Mouse (Mus musculus) liver, adult 2 months (tissue): Measurements from ENCODE around the gene Ankrd31. TPM values are rescaled to one million over a fixed set of nuclear protein-coding genes. Genes with fewer than 3 reads are reported as not detected.

Experiments
- DNase-seq: peaks from one replicate; pipeline ENCODE4 v3.0.0-alpha.2; 2011; ENCODE audit warnings: low read depth, low spot score; ENCODE audit errors: extremely low read depth
- H3K27ac ChIP-seq: fragments of 200-500 bp; replicated peaks from 2 replicates; pipeline ENCODE4 v1.5.1; 2012; ENCODE audit warnings: low read depth, mild to moderate bottlenecking, control low read depth, inconsistent platforms, low read length; ENCODE audit not compliant: insufficient read depth
- H3K27me3 ChIP-seq: fragments of 200-500 bp; 2 replicates; pipeline ENCODE4 v1.6.1; 2012; ENCODE audit warnings: mild to moderate bottlenecking, moderate library complexity, low read length, inconsistent platforms; ENCODE audit not compliant: control insufficient read depth, insufficient read depth
- H3K36me3 ChIP-seq: fragments of 200-500 bp; 2 replicates; pipeline ENCODE4 v1.6.1; 2012; ENCODE audit warnings: low read length, inconsistent platforms; ENCODE audit not compliant: control insufficient read depth, insufficient read depth
- H3K4me1 ChIP-seq: fragments of 200-500 bp; 2 replicates; pipeline ENCODE4 v1.6.1; 2011; ENCODE audit warnings: low read length; ENCODE audit not compliant: control insufficient read depth, insufficient read depth
- H3K4me3 ChIP-seq: fragments of 200-500 bp; 2 replicates; pipeline ENCODE4 v1.5.1; 2011; ENCODE audit warnings: low read depth, mild to moderate bottlenecking, control low read depth, low read length, moderate library complexity; ENCODE audit not compliant: insufficient read depth
- H3K79me2 ChIP-seq: fragments of 200-500 bp; 2 replicates; pipeline ENCODE4 v1.6.1; 2012; ENCODE audit warnings: inconsistent platforms, mild to moderate bottlenecking, low read length, moderate library complexity; ENCODE audit not compliant: control insufficient read depth, insufficient read depth
- H3K9ac ChIP-seq: fragments of 200-500 bp; 2 replicates; pipeline ENCODE4 v1.6.1; 2012; ENCODE audit warnings: low read depth, mild to moderate bottlenecking, control low read depth, inconsistent platforms, low read length
- CTCF ChIP-seq: fragments of 200-500 bp; IDR thresholded peaks from 2 replicates; pipeline ENCODE4 v1.5.1; 2011; ENCODE audit warnings: low read depth, low read length, control low read depth
- POLR2A ChIP-seq: fragments of 200-500 bp; IDR thresholded peaks from 2 replicates; pipeline ENCODE4 v1.6.1; 2011; ENCODE audit warnings: low read length, control low read depth; ENCODE audit not compliant: insufficient read depth; ENCODE audit errors: extremely low read depth
- WGBS: fragments of 180-500 bp; shearing (Covaris S2); methylation state at CpG from one replicate; pipeline ENCODE4 v1.1.7; 2018; 5-methylcytosine and 5-hydroxymethylcytosine counted together
- polyA plus RNA-seq: library from polyadenylated mRNA; depleted of rRNA; stranded (reverse); fragments of >200 nt; gene quantifications from 2 replicates; pipeline ENCODE4 v1.2.3, GENCODE M21; 2012; rRNA removed
- total RNA-seq: library from RNA; depleted of rRNA; stranded (reverse); fragments of >200 nt; gene quantifications from 2 replicates; pipeline ENCODE4 v1.2.3, GENCODE M21; 2014; rRNA removed

Gene Ankrd31
- total RNA-seq (not detected in 2 replicates), polyA plus RNA-seq (not detected in 2 replicates)

DNA sequence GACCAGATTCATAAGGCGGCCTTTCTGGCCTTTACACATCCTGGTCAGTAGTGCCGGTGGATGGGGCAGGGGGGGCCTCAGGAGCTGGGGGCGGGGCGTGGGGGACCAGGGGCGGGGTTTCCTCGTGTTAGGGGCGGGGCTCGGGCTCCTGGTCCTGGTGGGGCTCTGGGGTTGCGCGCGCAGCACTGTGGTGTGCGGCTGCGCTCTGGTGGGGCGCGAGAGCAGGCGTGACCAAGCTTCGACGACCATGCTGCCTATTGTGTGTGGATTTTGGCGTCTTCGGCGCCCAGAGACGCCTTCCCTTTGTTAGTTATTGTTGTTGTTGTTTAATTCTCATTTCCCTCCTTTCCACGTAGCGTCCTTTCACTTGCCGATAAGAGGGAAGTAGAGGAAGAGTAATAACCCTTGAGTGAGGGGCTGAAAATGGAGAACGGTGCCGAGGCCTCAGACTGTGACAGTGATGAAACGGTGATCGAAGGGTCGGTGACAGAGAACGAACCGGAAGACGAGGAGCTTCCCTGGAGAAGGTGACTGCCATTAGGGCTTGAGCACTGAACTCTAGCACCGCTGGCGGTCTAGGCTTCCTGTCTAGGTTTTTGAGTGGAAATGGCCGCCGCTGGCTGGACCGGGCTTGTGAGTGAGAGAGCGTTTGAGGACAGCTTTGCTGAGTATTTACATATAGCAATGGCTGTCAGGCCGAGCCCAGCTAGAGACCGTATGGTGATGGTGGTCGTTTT lies at the start of gene Ankrd31:
Ankrd31 (plus strand) TSS at position 164 of the 737 bp plus-strand sequence.
- Histone ChIP-seq H3K79me2 (no peaks in the 10 kb centered on the region), H3K27ac (no peak within 1 kb of the TSS), H3K4me3 (no peak within 1 kb of the TSS), H3K4me1 (peaks cover 5% of the 10 kb centered on the region; the same call in 1 of the 2 replicates), H3K36me3 (no peaks in the 10 kb centered on the region), H3K27me3 (no peaks in the 10 kb centered on the region), H3K9ac (no peak within 1 kb of the TSS)
- no peak for DNase-seq
- TF ChIP-seq POLR2A, result no peak
- no peak for TF ChIP-seq CTCF
- WGBS, result 91% methylated on average over 42 of the region's 42 CpGs

DNA sequence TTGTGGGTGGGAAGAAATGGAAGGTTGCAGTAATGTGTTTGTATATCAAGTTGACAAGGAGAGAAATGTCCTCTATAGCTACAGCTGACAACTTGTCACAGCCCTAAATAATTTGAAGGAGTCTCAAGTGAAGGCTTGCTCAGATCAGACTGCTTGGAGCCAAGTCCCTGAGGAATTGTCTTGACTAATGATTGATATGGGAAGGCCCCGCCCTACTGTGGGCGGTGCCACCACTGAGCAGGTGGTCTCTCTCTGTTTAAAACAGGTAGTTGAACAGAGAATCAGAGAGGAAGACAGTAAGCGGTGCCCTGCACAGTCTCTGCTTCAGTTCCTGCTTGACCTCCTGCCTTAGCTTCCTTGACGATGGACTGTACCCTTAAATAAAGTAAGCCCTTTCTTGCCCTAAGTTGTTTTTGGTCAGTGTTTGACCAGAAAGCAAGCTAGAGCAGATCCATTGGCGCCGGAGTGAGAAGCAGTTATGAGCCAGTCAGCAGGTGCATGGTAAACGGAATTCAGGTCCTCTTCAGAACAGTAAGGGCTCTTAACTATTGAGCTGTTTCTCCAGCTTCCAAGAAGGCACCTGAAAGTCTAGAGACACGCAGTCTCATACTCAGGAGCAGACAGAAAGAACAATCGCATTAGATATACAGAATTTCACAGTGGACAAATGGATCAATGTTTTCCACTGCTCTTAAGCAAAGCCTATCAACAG lies 45.3 kb upstream of the Ankrd31 start:
- no peaks in the 10 kb centered on the region for H3K36me3 ChIP-seq
- H3K27ac ChIP-seq, result no peak overlapping the region
- H3K27me3 ChIP-seq, result no peaks in the 10 kb centered on the region
- H3K4me1 ChIP-seq, result no peaks in the 10 kb centered on the region
- DNase-seq, result no peak
- TF ChIP-seq CTCF, result no peak
- no peak for TF ChIP-seq POLR2A
- no peaks in the 10 kb centered on the region for H3K79me2 ChIP-seq
- no peak overlapping the region for H3K4me3 ChIP-seq
- H3K9ac ChIP-seq, result no peak overlapping the region
- WGBS, result 82% methylated on average over 9 of the region's 9 CpGs

DNA sequence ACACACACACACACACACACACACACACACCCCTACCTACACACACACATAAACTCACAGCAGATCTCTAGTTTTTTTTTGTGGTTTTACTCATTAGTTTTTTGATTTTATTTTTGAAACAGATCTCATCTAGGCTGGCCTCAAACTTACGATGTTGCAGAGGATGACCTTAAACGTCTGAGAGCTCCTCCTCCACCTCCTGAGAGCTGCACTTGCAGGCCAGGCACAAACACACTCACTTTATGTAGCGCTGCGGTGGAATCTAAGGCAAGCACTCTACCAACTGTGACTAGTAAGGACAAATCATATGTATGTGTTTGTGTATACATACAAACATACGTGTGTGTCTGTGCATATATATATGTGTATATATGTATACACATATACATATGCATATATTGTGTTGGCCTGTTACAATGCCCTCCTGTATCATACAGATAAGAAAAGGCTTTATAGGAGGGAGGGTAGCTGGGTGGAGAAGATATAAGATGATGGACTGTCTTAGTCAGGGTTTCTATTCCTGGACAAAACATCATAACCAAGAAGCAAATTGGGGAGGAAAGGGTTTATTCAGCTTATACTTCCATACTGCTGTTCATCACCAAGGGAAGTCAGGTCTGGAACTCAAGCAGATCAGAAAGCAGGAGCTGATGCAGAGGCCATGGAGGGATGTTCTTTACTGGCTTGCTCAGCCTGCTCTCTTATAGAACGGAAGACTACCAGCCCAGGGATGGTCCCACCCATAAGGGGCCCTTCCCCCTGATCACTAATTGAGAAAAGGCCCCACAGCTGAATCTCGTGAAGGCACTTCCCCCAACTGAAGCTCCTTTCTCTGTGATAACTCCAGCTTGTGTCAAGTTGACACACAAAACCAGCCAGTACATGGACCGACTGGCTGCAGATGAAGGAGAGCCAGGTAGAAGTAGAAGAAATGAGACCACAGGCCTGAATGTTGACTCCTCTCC lies 38.5 kb upstream of the Ankrd31 start:
- Histone ChIP-seq H3K27me3 (no peaks in the 10 kb centered on the region), H3K4me3 (no peak overlapping the region), H3K9ac (no peak overlapping the region), H3K79me2 (no peaks in the 10 kb centered on the region), H3K27ac (no peak overlapping the region), H3K4me1 (no peaks in the 10 kb centered on the region), H3K36me3 (no peaks in the 10 kb centered on the region)
- no peak for DNase-seq
- TF ChIP-seq CTCF, result no peak
- TF ChIP-seq POLR2A, result no peak
- 83% methylated on average over 8 of the region's 8 CpGs for WGBS

DNA sequence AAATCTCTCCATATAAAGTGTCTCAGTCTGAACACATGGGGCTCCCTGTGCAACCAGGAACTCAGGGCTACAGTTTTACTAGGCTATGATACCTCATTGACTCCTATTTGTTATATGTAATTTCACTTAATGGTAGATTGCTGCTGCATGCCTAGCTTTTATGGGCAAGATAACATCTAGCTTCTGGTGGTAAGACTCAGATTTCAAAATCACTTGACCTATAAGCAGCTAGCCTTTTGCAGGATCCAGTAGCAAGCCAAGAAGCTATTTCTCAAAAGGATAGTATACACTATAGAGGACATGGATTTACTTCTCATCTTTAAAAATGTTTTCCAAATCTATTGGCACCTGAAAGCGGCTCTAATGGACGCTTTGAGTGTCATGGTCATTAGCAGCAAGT lies 31.8 kb upstream of the Ankrd31 start:
- DNase-seq, result no peak
- 96% methylated on average over 2 of the region's 2 CpGs for WGBS
- H3K4me1 ChIP-seq, result peaks cover 4% of the 10 kb centered on the region
- no peaks in the 10 kb centered on the region for H3K79me2 ChIP-seq
- H3K4me3 ChIP-seq, result no peak overlapping the region
- no peak overlapping the region for H3K27ac ChIP-seq
- no peak overlapping the region for H3K9ac ChIP-seq
- no peak for TF ChIP-seq CTCF
- TF ChIP-seq POLR2A, result no peak
- no peaks in the 10 kb centered on the region for H3K27me3 ChIP-seq
- no peaks in the 10 kb centered on the region for H3K36me3 ChIP-seq

DNA sequence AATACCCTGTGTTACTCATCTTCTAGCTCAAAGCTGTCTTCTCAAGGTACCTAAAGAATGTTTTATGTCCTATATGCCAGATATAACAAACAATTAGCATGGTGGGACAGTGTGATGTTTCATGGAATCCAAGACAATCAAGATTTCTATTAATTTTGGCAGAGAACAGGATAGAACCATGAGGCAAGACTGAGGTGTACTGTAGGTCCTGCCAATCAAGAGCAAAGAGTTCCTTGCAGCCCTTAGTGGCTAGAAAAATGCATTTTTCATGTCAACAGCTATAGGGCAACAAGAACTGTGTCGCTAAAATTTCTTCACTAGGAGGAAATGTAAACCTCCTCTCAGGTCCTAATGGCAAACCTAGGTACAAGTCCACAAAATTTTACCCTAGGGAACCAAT lies 30.3 kb upstream of the Ankrd31 start:
- no peak overlapping the region for H3K27ac ChIP-seq
- no peaks in the 10 kb centered on the region for H3K36me3 ChIP-seq
- 52% methylated on average over 1 of the region's 1 CpGs for WGBS
- peaks cover 4% of the 10 kb centered on the region for H3K4me1 ChIP-seq
- TF ChIP-seq CTCF, result no peak
- TF ChIP-seq POLR2A, result no peak
- no peak for DNase-seq
- H3K27me3 ChIP-seq, result no peaks in the 10 kb centered on the region
- H3K79me2 ChIP-seq, result no peaks in the 10 kb centered on the region
- H3K9ac ChIP-seq, result no peak overlapping the region
- no peak overlapping the region for H3K4me3 ChIP-seq
